Mouse (Mus musculus) lung, adult 2 months (tissue): ENCODE measurements around the gene Dmrt3.

Source experiments
- CTCF ChIP-seq: fragments of 200-500 bp; IDR thresholded peaks from 2 replicates; pipeline ENCODE4 v1.5.1; 2011; ENCODE audit warnings: mild to moderate bottlenecking, low read length, control low read depth; ENCODE audit not compliant: insufficient read depth
- POLR2A ChIP-seq: fragments of 200-500 bp; IDR thresholded peaks from 2 replicates; pipeline ENCODE4 v1.6.1; 2011; ENCODE audit warnings: low read depth, mild to moderate bottlenecking, control low read depth, low read length, borderline replicate concordance; ENCODE audit errors: extremely low read depth

DNA sequence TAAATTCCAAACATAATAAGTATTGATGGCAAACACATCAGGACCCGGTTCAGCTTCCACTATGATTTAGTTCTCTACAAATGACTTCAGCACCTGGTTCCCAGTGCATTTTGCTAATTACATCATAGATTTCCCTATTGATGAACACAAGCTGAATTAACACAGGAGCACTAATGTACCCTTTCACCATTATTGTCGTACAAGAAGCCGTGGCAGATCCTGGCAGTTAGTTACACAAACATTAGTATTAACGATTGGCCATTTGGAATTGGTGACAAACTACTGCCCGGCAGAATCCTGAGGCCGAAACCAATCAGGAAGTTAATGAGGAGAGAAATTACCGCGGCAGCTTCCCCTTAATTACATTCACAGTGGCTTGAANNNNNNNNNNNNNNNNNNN is 8.1 kb upstream of the Dmrt3 start:
- TF ChIP-seq POLR2A, result no peak
- TF ChIP-seq CTCF, result no peak
